Mouse (Mus musculus): Measurements from ENCODE around the gene Slc25a12. TPM values are rescaled to one million over a fixed set of nuclear protein-coding genes. Genes with fewer than 3 reads are reported as not detected.
"Not testable (repeated sequence)": the region's sequence is repeated elsewhere in the genome, so short reads cannot be mapped to it uniquely, and the experiment has no call there.

Gene Slc25a12
- polyA plus RNA-seq (2016; fragmentation: Nextera tagmentation; extraction: Ambion mirVana) = 26.1 and 29.6 TPM in 2 replicates

GRCm38 (mm10) chr2:71367125-71367880 is at the start of gene Slc25a12:
Gene Slc25a12 (minus strand): TSS chr2:71367749.
- under 1% methylated on average over 57 of the region's 57 CpGs for WGBS
- peak; percentile 87 for DNase-seq (ENCODE audit: low spot score)
- Histone ChIP-seq H3K4me1 (peaks cover 14% of the 10 kb centered on the region), H3K4me3 (peak within 1 kb of the TSS; percentile 73), H3K36me3 (no peaks in the 10 kb centered on the region), H3K27me3 (ENCODE audit: low read depth, poor library complexity, severe bottlenecking) (no peaks in the 10 kb centered on the region), H3K9me3 (replicated peaks) (no peaks in the 10 kb centered on the region), H3K27ac (peak within 1 kb of the TSS; percentile 88)

- Histone ChIP-seq H3K27ac (no peak overlapping the region), H3K9me3 (replicated peaks) (no peaks in the 10 kb centered on the region), H3K36me3 (peaks cover 93% of the 10 kb centered on the region), H3K4me1 (no peaks in the 10 kb centered on the region), H3K4me3 (no peak overlapping the region), H3K27me3 (ENCODE audit: low read depth, poor library complexity, severe bottlenecking) (no peaks in the 10 kb centered on the region)
- no peak for DNase-seq (ENCODE audit: low spot score)
- WGBS = 95% methylated on average over 1 of the region's 1 CpGs
These were observed 38.1 kb upstream of the Slc25a12 start for GRCm38 (mm10) chr2:71405613-71406012.

- peaks cover 10% of the 10 kb centered on the region for H3K4me1 ChIP-seq
- H3K27ac ChIP-seq = peak overlapping the region; percentile 92
- WGBS = 71% methylated on average over 9 of the region's 9 CpGs
These were observed 22.3 kb upstream of the Slc25a12 start for GRCm38 (mm10) chr2:71389864-71390263.

GRCm38 (mm10) chr2:71388951-71389763 is 21.6 kb upstream of the Slc25a12 start, which contains the start of gene Hat1:
Gene Hat1 (plus strand): TSS chr2:71388958.
- Histone ChIP-seq H3K27me3 (ENCODE audit: low read depth, poor library complexity, severe bottlenecking) (no peaks in the 10 kb centered on the region), H3K4me3 (peak within 1 kb of the TSS; percentile 85), H3K36me3 (peaks cover 35% of the 10 kb centered on the region), H3K27ac (peak within 1 kb of the TSS; percentile 92), H3K4me1 (peaks cover 10% of the 10 kb centered on the region), H3K9me3 (replicated peaks) (no peaks in the 10 kb centered on the region)
- under 1% methylated on average over 66 of the region's 66 CpGs for WGBS
- peak; percentile 99 for DNase-seq (ENCODE audit: low spot score)

More at GRCm38 (mm10) chr2:71389864-71390263, 22.3 kb upstream of the Slc25a12 start:
- DNase-seq (ENCODE audit: low spot score) = no peak
- H3K9me3 ChIP-seq (replicated peaks) = no peaks in the 10 kb centered on the region
- no peaks in the 10 kb centered on the region for H3K27me3 ChIP-seq (ENCODE audit: low read depth, poor library complexity, severe bottlenecking)
- peak overlapping the region; percentile 85 for H3K4me3 ChIP-seq
- H3K36me3 ChIP-seq = peaks cover 42% of the 10 kb centered on the region

GRCm38 (mm10) chr2:71387766-71388165 is 20.2 kb upstream of the Slc25a12 start:
- H3K27ac ChIP-seq = no peak overlapping the region
- no peak overlapping the region for H3K4me3 ChIP-seq
- H3K9me3 ChIP-seq (replicated peaks) = no peaks in the 10 kb centered on the region
- WGBS = 83% methylated on average over 6 of the region's 6 CpGs
- peak; percentile 35 for DNase-seq (ENCODE audit: low spot score)
- peaks cover 21% of the 10 kb centered on the region for H3K36me3 ChIP-seq
- peaks cover 14% of the 10 kb centered on the region for H3K4me1 ChIP-seq
- H3K27me3 ChIP-seq (ENCODE audit: low read depth, poor library complexity, severe bottlenecking) = no peaks in the 10 kb centered on the region

GRCm38 (mm10) chr2:71383890-71384289 is 16.3 kb upstream of the Slc25a12 start:
- no peaks in the 10 kb centered on the region for H3K9me3 ChIP-seq (replicated peaks)
- 34% methylated on average over 11 of the region's 11 CpGs for WGBS
- H3K27me3 ChIP-seq (ENCODE audit: low read depth, poor library complexity, severe bottlenecking) = no peaks in the 10 kb centered on the region
- 0 out of 2 replicates have a peak overlapping the region, but pooled peaks have one; percentile 23 for H3K4me3 ChIP-seq
- no peak overlapping the region for H3K27ac ChIP-seq
- no peak for DNase-seq (ENCODE audit: low spot score)
- peaks cover 9% of the 10 kb centered on the region for H3K4me1 ChIP-seq
- H3K36me3 ChIP-seq = no peaks in the 10 kb centered on the region

- WGBS = 73% methylated on average over 4 of the region's 4 CpGs
- H3K27me3 ChIP-seq (ENCODE audit: low read depth, poor library complexity, severe bottlenecking) = no peaks in the 10 kb centered on the region
- H3K27ac ChIP-seq = no peak overlapping the region
- H3K4me3 ChIP-seq = no peak overlapping the region
- no peaks in the 10 kb centered on the region for H3K9me3 ChIP-seq (replicated peaks)
- H3K36me3 ChIP-seq = no peaks in the 10 kb centered on the region
- peaks cover 4% of the 10 kb centered on the region for H3K4me1 ChIP-seq
- DNase-seq (ENCODE audit: low spot score) = no peak
These were observed 14.4 kb upstream of the Slc25a12 start for GRCm38 (mm10) chr2:71381962-71382361.

GRCm38 (mm10) chr2:71377426-71377825 is 9.9 kb upstream of the Slc25a12 start:
- Histone ChIP-seq H3K27me3 (ENCODE audit: low read depth, poor library complexity, severe bottlenecking) (no peaks in the 10 kb centered on the region), H3K27ac (no peak overlapping the region), H3K36me3 (no peaks in the 10 kb centered on the region), H3K9me3 (replicated peaks) (no peaks in the 10 kb centered on the region), H3K4me1 (peaks cover 5% of the 10 kb centered on the region), H3K4me3 (no peak overlapping the region)
- WGBS = 95% methylated on average over 5 of the region's 5 CpGs
- DNase-seq (ENCODE audit: low spot score) = no peak

- Histone ChIP-seq H3K4me3 (peak overlapping the region; percentile 22; the same call in 1 of the 2 replicates), H3K27me3 (ENCODE audit: low read depth, poor library complexity, severe bottlenecking) (no peaks in the 10 kb centered on the region), H3K36me3 (no peaks in the 10 kb centered on the region), H3K9me3 (replicated peaks) (no peaks in the 10 kb centered on the region), H3K4me1 (peaks cover 5% of the 10 kb centered on the region), H3K27ac (no peak overlapping the region)
- WGBS = 45% methylated on average over 11 of the region's 11 CpGs
- no peak for DNase-seq (ENCODE audit: low spot score)
These were observed 8.9 kb upstream of the Slc25a12 start for GRCm38 (mm10) chr2:71376433-71376906.

- no peaks in the 10 kb centered on the region for H3K9me3 ChIP-seq (replicated peaks)
- H3K36me3 ChIP-seq = no peaks in the 10 kb centered on the region
- H3K27me3 ChIP-seq (ENCODE audit: low read depth, poor library complexity, severe bottlenecking) = no peaks in the 10 kb centered on the region
- no peak for DNase-seq (ENCODE audit: low spot score)
- H3K27ac ChIP-seq = no peak overlapping the region
- 78% methylated on average over 8 of the region's 8 CpGs for WGBS
- peaks cover 5% of the 10 kb centered on the region for H3K4me1 ChIP-seq
- no peak overlapping the region for H3K4me3 ChIP-seq
These were observed 7.0 kb upstream of the Slc25a12 start for GRCm38 (mm10) chr2:71374275-71375155.

GRCm38 (mm10) chr2:71372261-71372660 is 4.7 kb upstream of the Slc25a12 start:
- 95% methylated on average over 4 of the region's 4 CpGs for WGBS
- H3K27me3 ChIP-seq (ENCODE audit: low read depth, poor library complexity, severe bottlenecking); DNase-seq (ENCODE audit: low spot score): not testable (repeated sequence)

GRCm38 (mm10) chr2:71371790-71372189 is 4.2 kb upstream of the Slc25a12 start:
- DNase-seq (ENCODE audit: low spot score) = no peak

More at GRCm38 (mm10) chr2:71372261-71372660, 4.7 kb upstream of the Slc25a12 start:
- not testable (repeated sequence) for H3K27ac ChIP-seq; H3K4me3 ChIP-seq; H3K9me3 ChIP-seq (replicated peaks); H3K36me3 ChIP-seq
- H3K4me1 ChIP-seq = peaks cover 12% of the 10 kb centered on the region

More at GRCm38 (mm10) chr2:71371790-71372189, 4.2 kb upstream of the Slc25a12 start:
- no peaks in the 10 kb centered on the region for H3K9me3 ChIP-seq (replicated peaks)
- WGBS = 93% methylated on average over 5 of the region's 5 CpGs
- no peak overlapping the region for H3K27ac ChIP-seq
- no peaks in the 10 kb centered on the region for H3K27me3 ChIP-seq (ENCODE audit: low read depth, poor library complexity, severe bottlenecking)
- no peak overlapping the region for H3K4me3 ChIP-seq
- H3K4me1 ChIP-seq = peaks cover 14% of the 10 kb centered on the region
- no peaks in the 10 kb centered on the region for H3K36me3 ChIP-seq
